Mouse (Mus musculus) spleen, adult 2 months (tissue): ENCODE results near the gene Mybpc1. TPM values are rescaled to one million over a fixed set of nuclear protein-coding genes. Genes with fewer than 3 reads are reported as not detected.
"Not testable (repeated sequence)": the region's sequence is repeated elsewhere in the genome, so short reads cannot be mapped to it uniquely, and the experiment has no call there.

Experiments used
- DNase-seq, 2 experiments: peaks; one replicate each; pipeline versions ENCODE4 v3.0.0 to v3.0.0-alpha.2; 2012 to 2021; ENCODE audit warnings: low spot score in 2 of 2, low read depth in 1 of 2
- H3K27ac ChIP-seq: fragments of 200-500 bp; 2 replicates; pipeline ENCODE4 v1.5.1; 2012; ENCODE audit warnings: low read length, inconsistent platforms; ENCODE audit not compliant: insufficient read depth
- H3K27me3 ChIP-seq: fragments of 200-500 bp; 2 replicates; pipeline ENCODE4 v1.6.1; 2012; ENCODE audit warnings: mild to moderate bottlenecking, moderate library complexity, low read length, inconsistent platforms; ENCODE audit not compliant: control insufficient read depth, insufficient read depth
- H3K36me3 ChIP-seq: fragments of 200-500 bp; 2 replicates; pipeline ENCODE4 v1.6.1; 2012; ENCODE audit warnings: mild to moderate bottlenecking, low read length, inconsistent platforms; ENCODE audit not compliant: control insufficient read depth, insufficient read depth
- H3K4me1 ChIP-seq: fragments of 200-500 bp; 2 replicates; pipeline ENCODE4 v1.6.1; 2011; ENCODE audit warnings: inconsistent platforms; ENCODE audit not compliant: control insufficient read depth, insufficient read depth, insufficient read length
- H3K4me3 ChIP-seq: fragments of 200-500 bp; 2 replicates; pipeline ENCODE4 v1.5.1; 2011; ENCODE audit warnings: mild to moderate bottlenecking, inconsistent platforms; ENCODE audit not compliant: insufficient read depth, insufficient read length; ENCODE audit errors: extremely low read depth
- CTCF ChIP-seq: fragments of 200-500 bp; IDR thresholded peaks from 2 replicates; pipeline ENCODE4 v1.5.1; 2011; ENCODE audit warnings: mild to moderate bottlenecking, inconsistent platforms; ENCODE audit not compliant: insufficient read depth, insufficient read length, insufficient replicate concordance; ENCODE audit errors: extremely low read depth
- POLR2A ChIP-seq: fragments of 200-500 bp; IDR thresholded peaks from 2 replicates; pipeline ENCODE4 v1.6.1; 2011; ENCODE audit warnings: low read depth, low read length, inconsistent platforms
- WGBS: fragments of 180-500 bp; shearing (Covaris S2); methylation state at CpG from one replicate; pipeline ENCODE4 v1.1.7; 2018; 5-methylcytosine and 5-hydroxymethylcytosine counted together
- polyA plus RNA-seq: library from polyadenylated mRNA; depleted of rRNA; stranded (reverse); fragments of >200 nt; gene quantifications from 2 replicates; pipeline ENCODE4 v1.2.3, GENCODE M21; 2012; rRNA removed

The Mybpc1 gene
- polyA plus RNA-seq, 1 experiment, result 1.0 TPM

DNA sequence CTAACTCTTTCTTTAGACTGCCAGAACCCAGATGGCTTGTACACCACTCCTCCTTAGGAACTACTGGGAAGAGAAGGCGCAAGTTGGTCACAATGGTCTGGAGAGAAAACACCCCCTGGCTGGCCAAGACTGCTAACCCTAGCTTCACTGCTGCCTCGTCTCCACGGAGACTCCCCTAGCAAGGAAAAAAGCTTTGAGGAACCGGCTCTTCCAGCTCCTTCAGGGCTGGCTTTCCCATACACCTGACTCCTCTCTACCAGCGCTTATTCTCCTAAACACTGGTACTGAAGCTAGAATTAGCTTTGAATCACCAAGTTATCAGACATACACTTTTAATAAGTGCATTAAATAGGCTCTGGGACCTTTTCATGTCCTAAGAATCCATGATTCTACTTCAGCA lies 105.0 kb downstream of the Mybpc1 start:
- H3K4me3 ChIP-seq, result no peak overlapping the region
- H3K4me1 ChIP-seq, result no peaks in the 10 kb centered on the region
- TF ChIP-seq CTCF (no peak), POLR2A (no peak)
- H3K27ac ChIP-seq, result no peak overlapping the region
- DNase-seq, result no peak
- H3K36me3 ChIP-seq, result no peaks in the 10 kb centered on the region
- 85% methylated on average over 5 of the region's 5 CpGs for WGBS
- H3K27me3 ChIP-seq, result no peaks in the 10 kb centered on the region

DNA sequence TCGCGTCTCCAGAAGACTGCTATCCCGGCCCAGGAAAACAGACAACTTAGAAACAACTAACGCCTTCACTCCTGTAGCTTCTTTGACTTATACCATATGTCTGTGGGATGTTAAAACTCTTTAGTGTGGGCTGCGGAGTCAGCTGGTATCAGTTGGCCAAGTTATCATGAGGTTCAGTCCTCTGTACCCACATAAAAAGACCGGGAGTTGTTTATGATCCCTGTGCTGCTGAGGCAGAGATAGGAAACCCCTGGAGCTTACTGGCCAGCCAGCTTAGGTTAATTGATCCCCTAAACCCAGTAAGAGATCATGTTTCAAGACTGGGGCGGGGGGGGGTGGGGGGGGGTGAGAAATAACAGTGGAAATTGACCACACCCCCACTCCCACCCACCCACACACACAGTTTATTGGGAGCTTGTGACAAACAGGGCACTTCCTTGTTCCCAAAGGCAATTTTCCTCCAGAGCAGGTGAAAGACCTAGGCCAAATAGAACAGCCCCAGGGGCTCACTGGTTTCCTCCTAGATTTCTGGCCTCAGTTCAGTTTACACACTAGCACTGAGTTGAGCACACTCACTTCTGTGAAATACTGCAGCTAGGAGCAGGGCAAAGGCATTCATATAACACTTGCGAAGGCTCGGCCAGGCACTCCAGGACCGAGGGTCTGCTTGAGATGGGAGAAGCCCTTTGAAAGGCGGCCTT lies 107.9 kb downstream of the Mybpc1 start:
- 86% methylated on average over 11 of the region's 11 CpGs for WGBS
- H3K4me1 ChIP-seq, result no peaks in the 10 kb centered on the region
- H3K27ac ChIP-seq, result no peak overlapping the region

DNA sequence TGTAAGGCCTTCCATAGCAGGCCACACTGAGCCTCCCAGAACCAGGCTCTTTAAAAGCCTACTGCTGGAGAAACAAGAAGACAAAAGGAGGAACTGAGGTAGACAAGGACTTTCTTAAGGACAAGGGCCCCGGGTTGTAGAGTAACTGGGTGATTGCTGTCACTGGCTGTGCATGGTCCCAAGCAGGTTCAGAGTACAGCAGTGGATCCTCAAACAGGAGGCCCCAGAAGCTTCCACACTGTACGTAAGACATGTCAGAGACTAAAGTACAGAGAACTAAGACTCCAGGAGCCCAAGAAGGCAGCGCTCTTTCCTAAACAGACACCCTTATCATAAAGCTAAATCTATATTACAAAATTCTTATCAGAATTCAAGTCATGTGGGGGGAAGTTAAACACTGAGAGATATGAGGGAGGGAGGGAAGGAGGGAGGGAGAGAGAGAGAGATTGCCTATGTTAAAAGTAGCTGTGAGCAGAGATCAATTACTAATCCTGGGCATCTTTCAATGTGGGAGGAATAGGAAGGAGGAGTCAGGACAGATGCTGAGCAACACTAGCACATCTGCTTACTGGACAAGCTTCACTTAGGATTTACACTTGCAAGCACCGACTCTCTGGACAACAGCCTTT lies 109.9 kb downstream of the Mybpc1 start:
- no peak for TF ChIP-seq POLR2A
- no peak for TF ChIP-seq CTCF
- Histone ChIP-seq H3K4me1 (no peaks in the 10 kb centered on the region), H3K36me3 (no peaks in the 10 kb centered on the region), H3K27me3 (no peaks in the 10 kb centered on the region), H3K4me3 (no peak overlapping the region), H3K27ac (no peak overlapping the region)
- DNase-seq, result no peak
- 69% methylated on average over 4 of the region's 4 CpGs for WGBS

More for the DNA sequence above, 107.9 kb downstream of the Mybpc1 start:
- TF ChIP-seq CTCF (no peak), POLR2A (no peak)
- Histone ChIP-seq H3K36me3 (no peaks in the 10 kb centered on the region), H3K27me3 (no peaks in the 10 kb centered on the region), H3K4me3 (no peak overlapping the region)
- no peak for DNase-seq

DNA sequence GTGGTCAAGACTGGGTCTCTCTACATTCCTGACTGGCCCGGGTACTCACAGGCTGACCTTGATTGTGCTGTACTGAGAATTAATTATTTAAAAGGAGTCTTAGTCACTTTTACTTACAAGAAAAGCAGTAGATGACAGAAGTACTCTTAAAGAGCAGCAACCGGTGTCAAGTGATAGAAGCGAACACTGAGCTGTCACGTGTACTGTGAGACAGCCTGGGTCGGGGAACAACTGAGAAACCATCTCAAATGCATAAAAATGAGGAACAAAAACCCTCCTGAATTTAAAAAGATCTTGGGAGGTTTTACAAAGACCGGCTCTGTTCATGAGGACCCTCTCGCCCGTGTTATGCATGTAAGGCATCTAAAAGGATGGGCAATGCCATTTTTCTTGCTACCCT lies 112.3 kb downstream of the Mybpc1 start:
- WGBS, result 46% methylated on average over 8 of the region's 8 CpGs
- DNase-seq, result no peak
- no peak for TF ChIP-seq CTCF
- no peak for TF ChIP-seq POLR2A
- Histone ChIP-seq H3K4me3 (no peak overlapping the region), H3K36me3 (no peaks in the 10 kb centered on the region), H3K27me3 (no peaks in the 10 kb centered on the region), H3K27ac (no peak overlapping the region), H3K4me1 (no peaks in the 10 kb centered on the region)

DNA sequence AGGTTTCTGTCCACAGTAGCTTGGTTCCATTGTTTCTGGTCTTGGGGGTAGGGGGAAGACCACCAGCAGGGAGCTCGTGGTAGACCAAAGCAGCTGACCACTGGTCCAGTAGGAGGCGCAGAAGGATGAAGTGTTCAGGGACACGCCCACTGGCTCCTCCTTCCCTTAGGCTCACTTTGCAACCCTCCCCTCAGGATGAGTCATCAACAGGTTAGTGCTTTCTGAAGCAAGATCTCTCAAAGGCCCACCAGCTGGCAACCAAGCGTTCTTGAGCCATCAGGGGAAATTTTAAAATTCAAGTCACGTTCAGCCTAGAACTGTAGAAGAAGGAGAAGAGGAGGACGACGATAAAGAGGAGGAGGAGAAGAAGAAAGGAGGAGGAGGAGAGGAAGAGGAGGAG lies 113.3 kb downstream of the Mybpc1 start:
- H3K36me3 ChIP-seq, result no peaks in the 10 kb centered on the region
- WGBS, result 75% methylated on average over 7 of the region's 7 CpGs
- H3K4me3 ChIP-seq, result no peak overlapping the region
- DNase-seq, result no peak
- no peaks in the 10 kb centered on the region for H3K27me3 ChIP-seq
- no peak for TF ChIP-seq CTCF
- TF ChIP-seq POLR2A, result no peak
- H3K27ac ChIP-seq, result no peak overlapping the region
- no peaks in the 10 kb centered on the region for H3K4me1 ChIP-seq

DNA sequence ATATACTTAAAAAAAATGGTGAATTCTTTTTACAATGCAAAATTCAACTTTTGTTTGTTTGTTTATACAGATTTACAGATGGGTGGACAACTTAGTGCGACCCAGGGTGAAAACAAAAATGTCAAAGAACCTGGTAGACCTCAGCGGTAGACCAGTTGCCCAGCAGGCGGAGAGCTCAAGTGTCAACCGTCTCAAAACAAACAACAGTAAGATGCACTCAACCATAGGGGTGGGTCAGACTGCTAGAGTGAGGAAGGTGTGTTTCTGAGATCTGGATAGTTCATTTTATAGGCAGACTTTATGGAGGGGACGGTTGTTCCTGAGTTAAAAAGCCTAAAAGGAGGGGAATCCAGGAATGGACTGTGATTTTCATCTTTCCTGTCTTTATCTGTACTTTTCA lies 116.3 kb downstream of the Mybpc1 start:
- TF ChIP-seq CTCF (no peak), POLR2A (no peak)
- 92% methylated on average over 5 of the region's 5 CpGs for WGBS

DNA sequence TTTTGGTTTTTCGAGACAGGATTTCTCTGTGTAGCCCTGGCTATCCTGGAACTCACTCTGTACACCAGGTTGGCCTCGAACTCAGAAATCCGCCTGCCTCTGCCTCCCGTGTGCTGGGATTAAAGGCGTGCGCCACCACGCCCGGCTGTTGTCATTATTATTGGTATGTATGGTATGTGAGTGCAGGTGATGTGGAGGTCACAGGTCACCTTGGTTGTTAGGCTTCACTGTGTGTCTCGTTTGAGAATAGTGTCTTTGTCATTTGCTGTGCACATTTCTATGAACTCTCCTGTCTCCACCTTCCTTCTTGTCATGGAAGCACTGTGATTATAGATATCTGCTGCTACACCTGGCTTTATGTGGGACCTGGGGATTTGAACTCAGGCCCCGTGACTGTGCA lies 122.1 kb downstream of the Mybpc1 start:
- WGBS, result 93% methylated on average over 10 of the region's 10 CpGs
- H3K4me3 ChIP-seq, H3K27ac ChIP-seq, DNase-seq, H3K27me3 ChIP-seq, H3K4me1 ChIP-seq, H3K36me3 ChIP-seq: not testable (repeated sequence)

More for the DNA sequence above, 116.3 kb downstream of the Mybpc1 start:
- H3K27me3 ChIP-seq, result no peaks in the 10 kb centered on the region
- H3K27ac ChIP-seq, result no peak overlapping the region
- H3K4me1 ChIP-seq, result no peaks in the 10 kb centered on the region
- H3K36me3 ChIP-seq, result no peaks in the 10 kb centered on the region
- no peak overlapping the region for H3K4me3 ChIP-seq
- DNase-seq, result no peak

Other genes starting within 250 kb of the Mybpc1 start
- 13.1 and 20.7 TPM in 2 replicates for gene Dram1, start 226.1 kb downstream of the Mybpc1 start, polyA plus RNA-seq
- gene Gnptab, start 226.0 kb downstream of the Mybpc1 start, polyA plus RNA-seq, result 6.8 and 8.3 TPM in 2 replicates
- not detected in 2 replicates for gene Sycp3, start 145.6 kb downstream of the Mybpc1 start, polyA plus RNA-seq
- gene Chpt1, start 101.1 kb downstream of the Mybpc1 start, polyA plus RNA-seq, result 9.8 and 13.2 TPM in 2 replicates
- 7.4 and 12.4 TPM in 2 replicates for gene Spic, start 79.9 kb upstream of the Mybpc1 start, polyA plus RNA-seq
- gene Arl1, start 125.7 kb upstream of the Mybpc1 start, polyA plus RNA-seq, result 9.0 and 11.1 TPM in 2 replicates
- gene Utp20, start 221.7 kb upstream of the Mybpc1 start, polyA plus RNA-seq, result 4.0 and 4.2 TPM in 2 replicates